Mouse (Mus musculus): ENCODE data around the gene Ttf1. TPM values are rescaled to one million over a fixed set of nuclear protein-coding genes. Genes with fewer than 3 reads are reported as not detected.
A peak's percentile ranks its signal among the peaks of the same experiment; 100 is the strongest.
"Not testable (repeated sequence)": the region's sequence is repeated elsewhere in the genome, so short reads cannot be mapped to it uniquely, and the experiment has no call there.

Gene Ttf1
- total RNA-seq, 2 experiments from 2014 or later, result 13.0 to 18.6 TPM

DNA sequence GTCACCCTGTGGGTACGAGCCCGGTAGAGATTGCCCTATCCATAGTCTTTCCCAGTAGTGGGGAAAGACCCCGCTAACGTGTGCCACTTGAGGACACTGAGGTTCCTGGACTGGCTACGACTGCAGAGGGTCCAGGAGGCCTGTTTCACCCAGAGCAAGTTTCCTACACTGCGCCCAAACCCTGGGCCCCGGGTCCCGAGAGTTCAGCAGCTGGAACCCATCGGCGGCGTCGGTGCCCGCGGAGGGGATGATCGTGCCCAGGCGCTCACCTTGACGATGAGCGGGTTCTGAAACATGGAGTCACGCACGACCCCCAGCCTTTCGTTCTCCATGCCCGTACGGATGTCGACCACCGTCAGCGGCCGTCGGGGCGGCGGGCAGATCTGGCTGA lies 5.5 kb upstream of the Ttf1 start:
- 0 out of 2 replicates have a peak, but pooled peaks have one; percentile 5 for ATAC-seq (ENCODE audit: poor library complexity, severe bottlenecking)

- ATAC-seq (ENCODE audit: poor library complexity, severe bottlenecking), result peak; percentile 73
Measured at GRCm38 (mm10) chr2:29054991-29055390, 5.1 kb upstream of the Ttf1 start, which contains the start of gene Cfap77. Gene Cfap77 (minus strand): TSS chr2:29055066.

DNA sequence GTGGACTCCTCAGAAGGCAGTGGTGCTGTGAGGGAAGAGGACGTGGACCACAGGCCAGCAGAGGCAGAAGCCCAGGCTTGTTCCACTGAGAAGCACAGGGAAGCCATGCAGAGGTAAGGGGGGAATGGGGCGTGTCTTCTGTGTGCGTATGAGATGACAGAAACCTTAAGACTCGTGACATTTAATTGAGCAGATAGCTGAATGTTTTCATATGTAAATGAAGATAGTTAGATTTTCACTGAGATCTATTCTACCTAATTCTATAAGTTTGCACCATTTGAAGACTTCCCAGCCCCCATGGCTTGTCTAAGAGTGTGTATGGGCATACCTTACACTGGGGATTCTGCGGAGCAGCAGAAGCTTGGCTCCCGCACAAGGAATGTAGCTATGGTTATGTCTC lies 5.7 kb downstream of the Ttf1 start:
- ATAC-seq (ENCODE audit: poor library complexity, severe bottlenecking), result no peak

GRCm38 (mm10) chr2:29066410-29066809 lies 6.3 kb downstream of the Ttf1 start:
- ATAC-seq (ENCODE audit: poor library complexity, severe bottlenecking), result no peak

GRCm38 (mm10) chr2:29074676-29075075 lies 14.6 kb downstream of the Ttf1 start:
- ATAC-seq (ENCODE audit: poor library complexity, severe bottlenecking), result no peak

DNA sequence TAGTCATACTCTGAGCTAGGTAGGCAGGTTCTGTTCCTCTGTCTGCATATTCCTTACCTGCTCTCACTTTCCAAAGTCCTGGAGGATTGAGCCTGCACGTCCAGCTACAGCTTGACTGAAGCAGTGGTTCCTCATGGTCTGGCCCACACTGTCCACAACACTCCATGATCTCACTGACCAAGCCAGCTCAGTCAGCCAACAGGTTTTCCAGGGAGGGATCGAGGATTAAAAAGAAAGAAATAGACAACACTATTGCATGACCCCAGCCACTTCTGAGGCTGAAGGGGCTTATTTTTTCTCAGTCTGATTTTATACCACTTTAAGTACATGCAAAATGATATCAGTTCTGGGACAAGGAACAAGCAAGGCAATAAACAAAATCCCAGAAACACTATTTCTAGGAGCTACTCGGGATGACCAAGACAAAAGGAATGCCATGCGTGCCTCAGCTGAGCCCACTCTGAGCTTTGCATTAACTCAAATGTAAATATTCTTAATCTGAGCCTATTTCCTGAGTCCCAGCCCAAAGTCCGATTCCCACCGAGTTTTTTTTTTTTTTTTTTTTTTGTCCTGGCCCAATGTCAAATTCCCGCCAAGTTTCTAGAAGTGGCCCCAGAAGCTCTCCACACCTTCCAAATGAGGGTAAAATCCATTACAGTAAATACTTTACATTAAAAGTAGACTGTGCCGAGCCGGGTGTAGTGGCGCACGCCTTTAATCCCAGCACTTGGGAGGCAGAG lies 15.4 kb downstream of the Ttf1 start:
- ATAC-seq (ENCODE audit: poor library complexity, severe bottlenecking), result no peak

GRCm38 (mm10) chr2:29076226-29076625 lies 16.2 kb downstream of the Ttf1 start:
- ATAC-seq (ENCODE audit: poor library complexity, severe bottlenecking), result no peak

DNA sequence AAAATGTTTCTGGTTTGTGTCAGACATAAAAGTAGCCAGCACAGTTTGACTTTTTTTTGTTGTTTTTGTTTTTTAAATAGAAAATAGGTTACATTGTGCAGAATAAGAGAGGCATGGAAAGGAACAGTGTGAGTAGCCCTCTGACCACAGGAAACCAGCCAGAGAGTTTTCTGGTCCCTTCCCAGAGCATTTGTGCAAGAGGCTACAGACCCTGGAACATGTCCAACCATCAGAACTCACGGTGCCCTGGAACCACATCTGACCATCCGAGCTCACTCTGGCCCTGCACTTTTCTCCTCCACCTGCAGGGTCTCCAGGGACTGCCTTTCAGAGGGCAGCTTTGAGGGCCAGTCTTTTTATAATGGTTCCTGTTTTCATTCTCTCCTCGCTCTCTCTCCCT lies 21.9 kb downstream of the Ttf1 start:
- no peak for ATAC-seq (ENCODE audit: poor library complexity, severe bottlenecking)

DNA sequence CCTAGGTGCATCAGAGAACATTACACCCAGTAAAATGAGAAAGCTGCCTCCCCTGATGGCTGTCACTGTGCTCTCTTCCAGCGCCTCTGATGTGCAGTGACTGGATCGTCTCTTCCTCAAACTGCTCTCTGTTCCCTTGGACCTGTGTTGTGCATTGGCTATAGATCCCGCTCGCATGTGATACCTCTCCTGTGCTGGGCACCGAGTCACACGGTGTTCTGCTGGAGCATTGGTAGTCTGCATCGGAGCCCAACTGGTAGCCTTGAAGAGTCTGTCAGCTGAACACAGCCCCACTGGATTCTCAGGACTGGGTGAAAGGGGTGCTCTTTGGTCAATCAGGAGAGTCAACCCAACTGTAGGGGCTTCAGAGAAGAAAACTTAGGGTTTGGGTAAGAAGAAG lies 26.0 kb downstream of the Ttf1 start:
- ATAC-seq (ENCODE audit: poor library complexity, severe bottlenecking), result no peak

DNA sequence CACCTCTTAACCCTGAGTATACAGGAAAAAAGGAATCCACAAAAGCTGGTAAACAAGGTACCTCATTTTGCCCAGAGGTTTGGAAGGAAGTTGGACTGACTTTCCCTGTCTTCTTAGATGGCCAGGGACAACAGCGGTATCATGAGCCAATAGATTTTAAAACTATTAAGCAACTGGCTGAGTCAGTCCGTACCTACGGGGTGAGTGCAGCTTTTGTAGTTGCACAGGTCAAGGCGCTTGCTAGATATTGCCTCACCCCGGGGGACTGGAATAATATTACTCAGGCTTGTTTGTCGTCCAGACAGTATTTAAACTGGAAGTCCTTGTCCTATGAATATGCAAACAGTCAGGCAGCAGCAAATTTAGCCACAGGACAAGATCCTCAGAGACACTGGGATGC lies 29.2 kb downstream of the Ttf1 start:
- ATAC-seq (ENCODE audit: poor library complexity, severe bottlenecking), result not testable (repeated sequence)

GRCm38 (mm10) chr2:29095674-29096073 lies 35.6 kb downstream of the Ttf1 start:
- ATAC-seq (ENCODE audit: poor library complexity, severe bottlenecking), result no peak

- ATAC-seq (ENCODE audit: poor library complexity, severe bottlenecking), result no peak
Measured at GRCm38 (mm10) chr2:29096751-29097150, 36.7 kb downstream of the Ttf1 start.

- no peak for ATAC-seq (ENCODE audit: poor library complexity, severe bottlenecking)
Measured at GRCm38 (mm10) chr2:29097465-29097864, 37.4 kb downstream of the Ttf1 start.

GRCm38 (mm10) chr2:29097955-29098354 lies 37.9 kb downstream of the Ttf1 start:
- ATAC-seq (ENCODE audit: poor library complexity, severe bottlenecking), result not testable (repeated sequence)

DNA sequence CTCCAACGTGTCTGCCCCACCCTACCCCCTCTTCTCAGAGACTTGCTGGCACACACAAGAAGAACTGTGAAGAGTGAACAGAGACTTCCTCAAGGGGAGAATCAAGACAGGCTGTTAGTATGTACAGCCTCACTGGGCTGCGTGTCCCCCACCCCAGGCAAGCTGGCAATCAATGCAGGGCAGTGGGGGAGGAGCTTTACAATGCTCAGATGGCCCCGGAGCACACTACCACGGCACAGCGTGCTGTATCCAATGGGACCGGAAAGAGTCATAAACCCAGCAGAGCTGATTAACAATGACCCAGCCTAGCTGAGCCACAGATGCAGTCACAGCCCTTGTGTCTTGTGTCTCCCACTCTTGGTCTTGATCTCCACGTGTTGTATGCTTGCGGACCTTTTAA lies 38.7 kb downstream of the Ttf1 start:
- no peak for ATAC-seq (ENCODE audit: poor library complexity, severe bottlenecking)

GRCm38 (mm10) chr2:29099646-29100045 lies 39.6 kb downstream of the Ttf1 start:
- ATAC-seq (ENCODE audit: poor library complexity, severe bottlenecking), result no peak

GRCm38 (mm10) chr2:29100822-29101534 lies 40.9 kb downstream of the Ttf1 start:
- ATAC-seq (ENCODE audit: poor library complexity, severe bottlenecking), result no peak

DNA sequence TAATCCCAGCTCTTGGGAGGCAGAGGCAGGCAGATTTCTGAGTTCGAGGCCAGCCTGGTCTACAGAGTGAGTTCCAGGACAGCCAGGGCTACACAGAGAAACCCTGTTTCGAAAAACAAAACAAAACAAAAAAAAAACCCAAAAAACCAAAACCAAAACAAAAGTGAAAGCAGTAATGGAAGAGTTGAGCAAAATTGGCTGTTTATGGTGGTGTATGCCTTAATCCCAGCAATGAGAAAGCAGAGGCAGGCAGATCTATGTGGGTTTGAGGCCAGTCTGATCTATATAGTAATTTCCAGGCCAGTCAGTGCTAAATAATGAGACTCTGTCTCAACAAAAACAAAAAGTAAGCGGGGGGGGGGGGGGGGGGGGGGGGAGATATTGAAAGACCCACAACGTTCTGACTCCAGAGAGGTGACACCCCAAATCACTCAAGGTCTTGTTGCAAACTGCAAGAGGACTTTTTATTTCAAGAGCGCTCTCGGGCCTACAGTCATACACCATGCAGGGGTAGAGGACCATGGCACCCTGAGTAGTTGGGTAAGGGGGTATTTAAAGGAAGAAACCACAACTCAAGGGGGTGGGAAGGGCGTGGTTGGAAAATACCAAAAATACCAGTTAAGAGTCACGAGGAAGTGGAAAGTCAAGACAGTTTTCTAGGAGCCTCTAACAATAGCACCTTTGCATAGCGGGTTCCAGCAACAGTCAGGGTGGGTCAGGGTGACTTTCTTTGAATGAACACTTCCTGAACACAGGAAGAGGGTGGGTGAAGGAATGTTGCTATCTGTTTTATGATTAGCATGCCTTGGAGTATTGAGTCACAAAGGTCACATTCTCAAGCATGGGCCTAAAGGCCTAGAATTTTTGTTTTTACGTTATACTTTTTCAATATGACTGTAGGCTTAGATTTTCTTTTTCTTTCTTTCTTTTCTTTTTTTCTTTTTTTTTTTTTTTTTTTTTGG lies 42.6 kb downstream of the Ttf1 start:
- not testable (repeated sequence) for ATAC-seq (ENCODE audit: poor library complexity, severe bottlenecking)

DNA sequence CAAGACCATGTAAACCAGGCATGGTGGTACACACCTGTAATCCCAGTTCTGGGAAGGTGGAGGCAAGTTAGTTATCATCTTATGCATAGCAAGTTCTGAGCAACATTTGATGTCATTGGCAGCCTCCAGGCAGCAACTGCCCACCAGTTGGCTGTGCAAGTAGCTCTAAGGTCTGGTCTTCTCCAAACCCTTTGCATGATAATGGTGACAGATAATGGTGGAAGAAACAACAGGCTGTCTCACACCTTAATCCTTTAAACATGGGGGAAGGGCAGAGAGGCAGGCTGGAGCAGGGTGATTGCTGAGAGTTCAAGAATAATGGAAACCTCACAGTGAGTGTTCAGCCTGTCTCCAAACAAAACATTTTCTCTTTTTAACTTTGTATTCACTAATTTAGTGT lies 60.9 kb downstream of the Ttf1 start:
- ATAC-seq (ENCODE audit: poor library complexity, severe bottlenecking), result no peak

DNA sequence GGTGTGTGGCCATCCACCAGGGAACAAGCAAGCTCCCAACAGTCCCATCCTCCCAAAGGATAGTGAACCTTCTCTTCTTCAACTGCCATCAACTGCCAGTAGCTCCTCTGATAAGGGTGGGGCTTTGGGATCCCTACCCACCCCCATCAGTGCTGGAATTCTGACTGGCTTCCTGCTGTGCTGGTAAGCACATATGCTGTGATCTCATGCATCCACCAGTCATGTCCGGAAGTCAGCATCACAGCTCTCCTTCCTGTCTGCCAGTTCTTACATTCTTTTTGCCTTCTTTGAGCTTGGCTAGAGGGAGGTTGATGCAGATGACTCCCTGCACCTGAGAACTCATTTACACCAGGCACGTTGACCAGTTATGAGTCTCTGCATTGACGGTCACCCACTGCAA lies 62.4 kb downstream of the Ttf1 start:
- no peak for ATAC-seq (ENCODE audit: poor library complexity, severe bottlenecking)

- no peak; the same call in 1 of the 2 replicates for ATAC-seq (ENCODE audit: poor library complexity, severe bottlenecking)
Measured at GRCm38 (mm10) chr2:29123907-29124569, 64.0 kb downstream of the Ttf1 start, which contains the start of gene Setx. Gene Setx (plus strand): TSS chr2:29124181.
